Mouse (Mus musculus): ENCODE measurements at regions not wholly inside any gene's neighbourhood (a gene's known extent, or its start where the extent isn't known, plus 50 kb on each side); places are given as distances from the start of the nearest gene placed in this dataset.

DNA sequence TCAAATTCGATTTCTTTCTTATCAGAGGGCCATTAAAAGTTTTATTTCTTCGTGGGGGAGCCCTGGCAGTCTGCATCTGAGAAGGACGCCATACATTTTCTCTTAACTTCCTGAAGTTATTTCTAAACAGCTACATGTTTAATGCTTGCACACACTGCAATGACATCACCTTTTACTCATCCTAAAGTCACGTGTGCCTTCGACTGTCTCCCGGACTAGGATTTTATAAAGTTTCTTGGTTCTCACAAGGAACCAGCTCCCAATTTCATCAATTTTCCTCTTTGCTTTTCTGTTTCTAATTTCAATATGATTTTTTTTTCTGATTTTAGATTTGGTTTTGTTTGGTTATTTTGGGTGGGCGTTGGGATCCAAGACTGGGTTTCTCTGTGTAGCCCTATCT, 73.8 kb upstream of the Lrig3 start:
- no peak for DNase-seq (ENCODE audit: low spot score)

DNA sequence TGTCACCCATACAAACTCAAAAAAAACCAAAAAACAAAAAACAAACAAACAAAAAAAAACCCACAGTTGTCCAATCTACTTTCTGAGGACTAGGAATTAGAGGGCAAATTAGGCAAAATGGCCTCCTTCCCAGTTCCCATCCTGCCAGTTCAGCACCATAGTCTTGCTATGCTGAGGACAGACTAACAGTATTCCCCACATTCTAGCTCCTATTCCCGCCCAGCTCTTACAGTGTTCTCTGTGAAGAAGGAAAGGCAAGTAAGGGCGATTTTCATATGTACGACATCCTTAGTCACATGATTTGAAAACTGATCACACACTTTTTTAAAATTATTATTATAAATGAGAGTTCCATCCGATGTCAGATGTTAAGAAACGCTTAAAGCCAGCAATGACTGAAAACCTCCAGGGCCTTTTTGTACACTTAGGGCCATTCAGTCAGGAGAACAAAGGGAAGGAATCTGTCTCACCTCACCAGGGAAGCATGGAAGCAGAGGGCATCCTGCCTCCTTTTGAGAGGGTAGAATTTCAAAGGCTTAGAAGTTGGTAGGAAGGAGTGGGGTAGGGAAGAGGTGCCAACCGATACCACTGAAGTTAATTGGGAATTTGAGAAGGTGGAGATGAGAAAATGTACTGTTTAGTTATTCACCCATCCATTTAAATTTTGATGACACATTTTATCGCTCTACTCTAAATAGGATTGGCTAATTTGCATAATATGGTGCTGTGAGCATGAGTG, 70.1 kb upstream of the Lrig3 start:
- DNase-seq (ENCODE audit: low spot score): no peak

DNA sequence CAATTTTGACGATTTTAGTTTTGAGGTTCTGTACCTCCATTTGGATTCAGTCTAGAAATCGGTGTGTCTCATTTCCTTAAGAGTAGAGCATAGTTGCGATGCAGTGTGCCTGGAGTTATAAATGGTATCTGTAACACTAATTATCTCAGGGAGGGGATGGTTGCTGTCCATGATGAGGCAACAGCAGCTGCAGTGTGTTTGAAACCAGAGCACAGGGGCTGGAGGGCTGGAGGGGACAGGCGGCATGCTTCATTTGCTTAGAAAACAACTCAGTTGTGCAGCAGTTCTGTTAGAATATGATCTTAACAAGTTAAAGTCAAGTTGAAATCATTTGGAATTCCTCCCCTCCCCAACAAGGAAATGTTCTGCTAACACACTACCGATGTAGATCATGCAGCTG, 69.3 kb upstream of the Lrig3 start:
- DNase-seq (ENCODE audit: low spot score): no peak

DNA sequence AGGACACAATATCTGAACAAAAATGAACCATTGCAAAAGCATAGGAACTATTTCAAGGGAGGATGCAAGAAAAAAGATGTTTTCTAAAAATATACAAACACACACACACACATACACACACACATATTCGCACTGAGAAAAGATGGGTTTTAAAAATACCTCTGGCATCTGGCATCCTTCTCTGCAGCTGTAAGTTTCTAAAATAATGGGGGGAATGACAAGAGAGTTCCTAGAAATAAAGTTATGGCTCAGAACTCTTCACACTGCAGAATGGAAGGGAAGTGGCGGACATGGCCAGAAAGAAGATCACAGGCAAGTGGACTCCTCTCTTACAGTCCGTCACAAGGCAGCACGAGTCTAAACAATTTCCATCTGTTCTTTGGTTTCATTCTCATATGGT, 66.5 kb upstream of the Lrig3 start:
- DNase-seq (ENCODE audit: low spot score): no peak

DNA sequence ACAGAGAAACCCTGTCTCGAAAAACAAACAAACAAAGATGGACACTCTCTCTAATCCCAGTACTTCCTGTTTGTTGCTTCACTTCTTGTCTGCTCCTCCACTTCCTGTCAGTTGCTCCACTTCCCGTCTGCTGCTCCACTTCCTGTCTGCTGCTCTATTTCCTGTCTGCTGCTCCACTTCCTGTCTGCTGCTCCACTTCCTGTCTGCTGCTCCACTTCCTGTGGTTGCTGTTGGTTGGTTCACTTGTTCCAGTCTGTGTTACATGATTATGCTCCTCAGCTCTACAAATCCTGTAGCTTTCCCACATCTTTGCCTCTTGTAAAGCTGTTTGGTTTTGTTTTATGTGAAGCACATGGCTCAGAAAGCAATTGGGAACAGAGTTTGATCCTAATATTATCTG, 65.4 kb upstream of the Lrig3 start:
- DNase-seq (ENCODE audit: low spot score): no peak

DNA sequence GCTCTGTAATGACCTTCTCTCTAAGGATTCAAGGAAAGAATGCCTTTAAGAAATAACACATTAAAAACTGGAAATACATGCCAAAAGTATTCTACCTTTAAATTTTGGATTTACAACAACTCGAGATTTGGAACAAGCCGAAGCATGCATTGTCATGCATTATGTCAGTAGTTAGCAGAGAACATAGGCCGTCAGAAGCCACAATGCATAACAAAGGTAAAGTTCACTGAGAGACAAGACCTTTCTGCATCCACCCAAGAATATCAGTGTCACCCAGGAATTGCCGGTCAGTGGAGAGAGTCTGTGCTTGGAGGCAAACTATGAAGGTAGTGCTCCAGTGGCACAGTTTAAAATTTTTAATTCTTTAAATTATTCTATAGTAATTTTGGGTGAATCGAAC, 63.3 kb upstream of the Lrig3 start:
- no peak for DNase-seq (ENCODE audit: low spot score)

DNA sequence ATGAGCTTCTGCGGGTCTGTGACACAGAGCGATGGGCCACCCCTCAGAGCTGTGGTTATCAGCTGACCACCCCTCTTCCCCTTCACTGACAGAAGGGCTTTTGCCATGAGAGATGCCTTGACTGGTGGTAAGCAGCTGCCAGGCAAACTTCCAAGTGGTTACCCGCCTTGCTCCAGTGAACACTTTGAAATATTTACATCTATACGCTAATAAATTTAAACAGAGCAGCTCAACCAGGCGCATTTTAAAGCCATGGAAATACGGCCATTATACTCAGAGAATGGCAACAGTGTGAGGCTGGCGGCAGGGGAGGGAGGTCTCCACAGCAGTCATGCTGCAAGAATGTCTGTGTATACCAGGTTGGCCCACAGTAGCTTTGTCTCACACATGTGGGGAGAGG, 53.8 kb upstream of the Lrig3 start:
- no peak for DNase-seq (ENCODE audit: low spot score)
